Mouse (Mus musculus): ENCODE measurements around the gene Otulin.

Otulin gene

GRCm38 (mm10) chr15:27578918-27579317, 51.6 kb downstream of the Otulin start:
- no peak for DNase-seq

- no peak for DNase-seq
Observed at GRCm38 (mm10) chr15:27577915-27578780, 52.3 kb downstream of the Otulin start.

- no peak for DNase-seq
Observed at GRCm38 (mm10) chr15:27576886-27577285, 53.6 kb downstream of the Otulin start.

GRCm38 (mm10) chr15:27575932-27576331, 54.6 kb downstream of the Otulin start:
- no peak for DNase-seq

- no peak for DNase-seq
Observed at GRCm38 (mm10) chr15:27574992-27575781, 55.3 kb downstream of the Otulin start.

GRCm38 (mm10) chr15:27571179-27571578, 59.3 kb downstream of the Otulin start:
- DNase-seq: no peak

GRCm38 (mm10) chr15:27570385-27570784, 60.1 kb downstream of the Otulin start:
- DNase-seq: no peak

GRCm38 (mm10) chr15:27569924-27570323, 60.6 kb downstream of the Otulin start:
- DNase-seq: no peak

- no peak for DNase-seq
Observed at GRCm38 (mm10) chr15:27568371-27568770, 62.1 kb downstream of the Otulin start.

GRCm38 (mm10) chr15:27567356-27567755, 63.1 kb downstream of the Otulin start:
- DNase-seq: no peak

- DNase-seq: peak; percentile 45 to 49
Observed at GRCm38 (mm10) chr15:27565626-27566185, 64.8 kb downstream of the Otulin start.

- no peak for DNase-seq
Observed at GRCm38 (mm10) chr15:27564106-27565100, 66.1 kb downstream of the Otulin start.

GRCm38 (mm10) chr15:27560315-27560714, 70.2 kb downstream of the Otulin start:
- DNase-seq: no peak

GRCm38 (mm10) chr15:27558456-27559147, 71.9 kb downstream of the Otulin start:
- DNase-seq: no peak

- no peak for DNase-seq
Observed at GRCm38 (mm10) chr15:27553554-27553953, 76.9 kb downstream of the Otulin start.

- DNase-seq: no peak
Observed at GRCm38 (mm10) chr15:27552129-27552700, 78.3 kb downstream of the Otulin start.

- no peak for DNase-seq
Observed at GRCm38 (mm10) chr15:27551117-27552114, 79.1 kb downstream of the Otulin start.

- no peak for DNase-seq
Observed at GRCm38 (mm10) chr15:27550358-27550992, 80.0 kb downstream of the Otulin start.

GRCm38 (mm10) chr15:27549878-27550277, 80.6 kb downstream of the Otulin start:
- no peak for DNase-seq
